Mouse (Mus musculus) olfactory bulb, adult 2 months (tissue): ENCODE measurements at regions not wholly inside any gene's neighbourhood (a gene's known extent, or its start where the extent isn't known, plus 50 kb on each side); places are given as distances from the start of the nearest gene placed in this dataset.

Experiments used
- CTCF ChIP-seq: fragments of 200-500 bp; IDR thresholded peaks from 2 replicates; pipeline ENCODE4 v1.5.1; 2012; ENCODE audit warnings: low read depth, mild to moderate bottlenecking, low read length, moderate library complexity; ENCODE audit not compliant: insufficient read depth
- POLR2A ChIP-seq: fragments of 200-500 bp; IDR thresholded peaks from 2 replicates; pipeline ENCODE4 v1.6.1; 2012; ENCODE audit warnings: mild to moderate bottlenecking, low read depth, low read length, moderate library complexity; ENCODE audit not compliant: insufficient read depth

DNA sequence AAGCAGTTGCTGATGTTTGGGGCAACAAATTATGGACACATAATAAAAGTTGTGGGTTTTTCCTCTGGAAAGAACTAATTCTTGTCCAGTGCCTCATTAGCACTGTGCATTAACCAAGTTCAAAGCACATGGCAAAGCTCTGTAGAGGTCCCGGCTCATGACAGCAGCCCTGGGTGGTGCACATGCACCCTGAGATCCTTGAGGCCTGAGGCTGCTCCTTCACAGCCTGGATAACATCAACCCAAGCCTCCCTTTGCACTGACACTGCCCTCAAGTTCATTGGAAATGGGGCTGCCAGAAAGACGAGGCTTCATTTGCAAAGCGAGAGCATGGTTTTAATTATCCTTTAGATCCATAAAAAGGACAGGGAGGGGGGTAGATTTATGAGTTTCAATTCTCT lies 216.3 kb downstream of the Ets1 start:
- TF ChIP-seq CTCF = no peak
- TF ChIP-seq POLR2A = no peak
